18 mouse cellular contexts compared by ENCODE assay signal in genomic region chr1:152695491-152695890, GRCm38 (mm10). TPM values are rescaled to one million over a fixed set of nuclear protein-coding genes. Genes with fewer than 3 reads are reported as not detected.
"Had no signal": no experiment of that assay in that cellular context is flagged by ENCODE, and none has a peak within 500 bp of the region (broad histone marks: within the 10 kb centered on the region; RNA-seq: fewer than 3 reads in every experiment).

No protein-coding gene starts in this region.

- DNase-seq: kidney, adult 18-20 months; kidney, postnatal 14 days; lung, adult 18-20 months; lung, postnatal 36 days; right cerebral cortex, postnatal 14 days; thymus, postnatal 14 days had no signal

- H3K36me3 ChIP-seq: kidney, embryonic 15.5 days; limb, embryonic 13.5 days had no signal

- H3K9me3 ChIP-seq: kidney, embryonic 15.5 days; limb, embryonic 13.5 days had no signal

- H3K27me3 ChIP-seq: kidney, embryonic 15.5 days; limb, embryonic 13.5 days had no signal

- H3K4me2 ChIP-seq: kidney, embryonic 15.5 days; limb, embryonic 13.5 days had no signal

- H3K27ac ChIP-seq: kidney, embryonic 15.5 days; limb, embryonic 13.5 days; liver, embryonic 14.5 days; stomach, postnatal 0 days had no signal

- ATAC-seq: midbrain, embryonic 16.5 days had no signal

- H3K4me3 ChIP-seq: kidney, embryonic 15.5 days; limb, embryonic 13.5 days had no signal

- H3K9ac ChIP-seq: kidney, embryonic 15.5 days; limb, embryonic 13.5 days; liver, embryonic 14.5 days had no signal

RNA-seq across cellular contexts. Expression of gene Apobec4, which starts 54.9 kb away (rescaled TPM):
- total RNA-seq: layer of hippocampus, adult 8-10 months; layer of hippocampus, postnatal 14 days; left cerebral cortex, adult 18-20 months; left cerebral cortex, postnatal 10 days; liver, adult 2 months; megakaryocyte progenitor cell, adult 5-6 weeks had no signal
- polyA plus RNA-seq: kidney, embryonic 15.5 days; large intestine, adult 2 months; limb, embryonic 13.5 days; liver, adult 2 months; liver, embryonic 14.5 days; midbrain, embryonic 16.5 days; stomach, postnatal 0 days had no signal
